Mouse (Mus musculus) fibroblast of lung, adult 2 months (primary cell): ENCODE data around the gene Tepp.
A peak's percentile ranks its signal among the peaks of the same experiment; 100 is the strongest.

Source experiments
- DNase-seq: peaks from one replicate; pipeline ENCODE4 v3.0.0-alpha.2; 2011; ENCODE audit warnings: low read depth

Gene Tepp

DNA sequence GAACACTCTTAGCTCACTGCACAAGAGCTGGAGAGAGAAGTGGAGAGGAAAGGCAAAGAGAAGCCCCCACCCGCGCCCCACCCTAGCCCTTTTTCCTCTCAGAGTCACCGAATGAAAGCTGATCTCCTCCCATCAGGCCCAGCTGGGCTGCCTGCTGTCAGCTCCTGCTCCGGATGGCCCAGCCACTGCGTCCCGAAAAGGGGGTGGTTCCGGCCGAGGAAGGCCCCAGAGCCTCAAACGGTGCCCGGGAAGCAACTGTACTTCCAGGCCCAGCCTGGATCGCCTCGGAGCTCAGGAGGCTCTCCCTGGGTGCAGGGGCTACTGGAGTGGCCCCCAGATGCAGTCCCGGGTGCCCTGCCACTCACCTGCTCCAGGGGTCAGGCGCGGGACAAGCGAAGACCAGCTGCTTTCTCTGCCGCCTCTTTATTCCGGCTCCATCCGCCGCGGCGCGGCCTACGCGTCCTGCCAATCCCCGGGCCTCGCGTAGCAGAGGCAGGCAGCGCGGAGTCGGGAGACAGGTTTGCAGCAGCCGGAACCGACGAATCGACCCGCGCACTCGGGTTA lies 20.9 kb downstream of the Tepp start:
- no peak for DNase-seq

- peak; percentile 78 for DNase-seq
Measured at GRCm38 (mm10) chr8:95331720-95332436, 21.5 kb downstream of the Tepp start, which contains the start of the genes Zfp319 and Usb1. Gene Zfp319 (minus strand): TSS chr8:95331950. Gene Usb1 (plus strand): TSS chr8:95332284.

DNA sequence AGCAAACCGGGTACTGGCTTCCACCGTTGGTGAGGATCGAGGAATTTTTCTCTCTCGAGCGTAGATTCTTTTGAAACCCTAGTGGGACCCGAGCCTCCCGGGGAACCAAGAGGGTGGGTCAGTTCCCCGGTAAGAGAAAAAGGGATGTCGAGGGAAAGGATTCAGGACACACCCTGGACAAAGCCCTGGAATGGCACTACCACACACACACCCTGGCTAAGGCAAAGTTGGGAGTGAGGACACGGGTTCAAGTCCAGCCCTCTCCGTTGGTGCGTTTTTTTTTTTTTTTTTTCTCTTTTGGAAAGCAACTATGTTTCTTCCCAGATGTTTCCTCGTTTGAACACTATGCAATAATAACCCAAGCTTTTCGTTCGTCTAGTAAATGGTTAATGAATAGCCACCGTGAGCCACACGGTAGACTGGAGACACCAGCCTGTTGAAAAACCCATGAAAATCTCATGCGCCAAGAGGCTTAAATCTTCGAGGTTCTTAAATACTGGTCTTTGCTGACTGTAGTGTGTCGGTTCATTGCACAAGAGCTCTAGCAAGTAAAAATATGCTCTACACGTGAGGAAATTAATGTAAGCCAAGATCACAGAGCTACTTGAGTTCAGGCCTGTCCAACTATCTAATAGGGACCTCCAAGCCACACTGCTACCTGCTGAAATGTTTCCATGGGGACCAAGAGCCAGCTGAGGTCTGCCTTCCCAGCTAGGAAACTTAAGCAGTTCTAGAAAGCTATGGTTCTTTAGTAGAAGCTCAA lies 22.3 kb downstream of the Tepp start:
- DNase-seq, result no peak

DNA sequence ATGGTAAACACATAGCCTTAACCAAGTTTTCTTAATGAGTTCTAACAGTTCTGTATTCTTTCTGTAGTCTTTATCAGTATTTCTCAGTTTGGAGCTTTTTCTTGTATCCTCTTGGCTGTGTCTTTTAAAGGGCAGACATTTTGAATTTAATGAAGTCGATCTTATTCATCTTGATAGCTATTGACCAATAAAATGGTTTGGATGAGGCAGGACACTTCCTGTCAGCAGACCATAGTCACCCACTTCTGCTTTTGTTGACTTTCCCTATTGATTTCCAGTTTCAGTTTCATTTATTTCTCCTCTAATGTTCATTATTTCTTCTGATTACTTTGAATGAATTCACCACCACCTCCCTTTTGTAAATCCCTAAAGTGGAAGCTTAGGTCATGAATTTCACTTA lies 25.3 kb downstream of the Tepp start:
- no peak for DNase-seq

GRCm38 (mm10) chr8:95336363-95336762 lies 26.0 kb downstream of the Tepp start:
- peak; percentile 40 for DNase-seq

- DNase-seq, result no peak
Measured at GRCm38 (mm10) chr8:95341721-95342120, 31.4 kb downstream of the Tepp start.

DNA sequence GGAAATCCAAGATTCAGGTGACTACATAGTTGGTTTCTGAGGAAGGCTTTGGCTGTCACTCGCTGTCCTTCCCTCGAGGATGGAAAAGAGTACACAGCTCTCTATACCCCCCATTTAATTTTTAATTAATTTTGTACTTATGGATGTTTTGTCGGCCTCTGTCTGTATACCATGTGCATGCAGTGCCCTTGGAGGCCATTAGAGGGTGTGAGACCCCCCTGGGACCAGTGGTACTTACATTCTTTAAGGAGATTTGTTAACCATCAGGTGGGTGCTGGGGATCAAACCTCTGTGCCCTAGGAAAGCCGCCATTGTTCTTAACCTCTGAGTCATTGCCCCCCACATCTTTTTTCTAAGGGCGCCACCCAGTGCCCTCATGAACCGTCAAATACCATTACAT lies 34.3 kb downstream of the Tepp start:
- DNase-seq, result no peak

DNA sequence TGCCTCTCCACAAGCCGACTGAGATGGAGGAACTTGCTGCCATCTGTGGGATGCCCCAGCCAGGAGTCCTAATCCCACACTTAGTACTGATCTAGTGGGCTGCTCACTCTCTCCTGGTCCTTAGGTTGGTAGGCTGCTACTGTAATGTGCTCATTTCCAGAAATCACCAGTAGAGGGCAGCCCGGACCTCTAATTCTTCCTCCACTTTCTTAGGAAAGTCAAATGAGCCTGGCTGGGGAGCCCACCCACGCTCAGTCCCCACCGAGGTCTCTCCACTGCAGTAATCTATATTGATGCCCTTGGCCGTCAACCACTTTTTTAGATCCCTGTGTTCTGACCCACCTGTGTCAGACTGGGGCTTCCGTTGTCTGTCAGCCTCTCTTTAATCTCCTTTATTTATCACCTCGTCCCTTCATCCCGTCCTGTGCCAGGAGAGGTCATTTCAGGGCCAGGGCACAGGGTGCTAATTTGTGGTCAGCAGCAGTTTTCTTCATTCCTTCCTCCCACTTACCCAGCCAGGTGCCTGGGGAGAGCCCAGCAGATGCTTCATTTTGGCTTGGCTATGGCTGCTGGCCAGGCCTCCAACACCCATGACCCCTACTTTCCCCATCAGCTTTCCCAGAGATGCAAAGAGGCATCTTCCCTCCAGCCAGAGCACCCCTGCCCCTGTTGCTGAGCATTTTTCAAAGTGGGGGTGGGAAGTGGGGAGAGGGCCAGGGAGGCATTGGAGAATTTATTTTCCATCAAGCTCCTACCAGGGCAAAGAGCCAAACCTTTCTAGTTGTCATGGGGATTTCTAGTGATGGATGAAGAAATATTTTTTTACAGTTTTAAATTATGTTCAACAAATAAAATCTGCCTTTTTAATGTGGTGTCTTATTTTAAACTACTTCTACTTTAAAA lies 36.5 kb downstream of the Tepp start:
- DNase-seq, result no peak

GRCm38 (mm10) chr8:95348356-95348755 lies 38.0 kb downstream of the Tepp start:
- DNase-seq, result no peak

- no peak for DNase-seq
Measured at GRCm38 (mm10) chr8:95348811-95349630, 38.7 kb downstream of the Tepp start.

DNA sequence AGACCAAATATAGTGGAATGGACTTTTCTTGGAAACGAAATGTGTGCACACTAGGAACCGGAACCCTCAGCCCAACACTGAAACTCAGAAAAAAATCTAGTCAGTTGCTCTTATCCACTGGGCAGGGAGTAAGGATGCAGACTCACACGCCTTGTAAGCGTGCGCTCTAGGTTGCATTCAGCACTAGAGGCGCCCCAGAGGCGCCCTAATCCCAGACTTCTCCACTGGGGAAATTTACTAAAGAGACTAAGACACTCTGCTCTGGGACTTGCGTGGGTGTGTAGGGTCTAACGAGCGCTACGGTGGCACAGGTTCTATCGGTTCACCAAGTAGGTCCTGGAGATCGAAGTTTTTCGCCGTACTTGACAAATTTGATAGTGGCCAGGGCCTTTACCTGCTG lies 41.1 kb downstream of the Tepp start:
- no peak for DNase-seq

DNA sequence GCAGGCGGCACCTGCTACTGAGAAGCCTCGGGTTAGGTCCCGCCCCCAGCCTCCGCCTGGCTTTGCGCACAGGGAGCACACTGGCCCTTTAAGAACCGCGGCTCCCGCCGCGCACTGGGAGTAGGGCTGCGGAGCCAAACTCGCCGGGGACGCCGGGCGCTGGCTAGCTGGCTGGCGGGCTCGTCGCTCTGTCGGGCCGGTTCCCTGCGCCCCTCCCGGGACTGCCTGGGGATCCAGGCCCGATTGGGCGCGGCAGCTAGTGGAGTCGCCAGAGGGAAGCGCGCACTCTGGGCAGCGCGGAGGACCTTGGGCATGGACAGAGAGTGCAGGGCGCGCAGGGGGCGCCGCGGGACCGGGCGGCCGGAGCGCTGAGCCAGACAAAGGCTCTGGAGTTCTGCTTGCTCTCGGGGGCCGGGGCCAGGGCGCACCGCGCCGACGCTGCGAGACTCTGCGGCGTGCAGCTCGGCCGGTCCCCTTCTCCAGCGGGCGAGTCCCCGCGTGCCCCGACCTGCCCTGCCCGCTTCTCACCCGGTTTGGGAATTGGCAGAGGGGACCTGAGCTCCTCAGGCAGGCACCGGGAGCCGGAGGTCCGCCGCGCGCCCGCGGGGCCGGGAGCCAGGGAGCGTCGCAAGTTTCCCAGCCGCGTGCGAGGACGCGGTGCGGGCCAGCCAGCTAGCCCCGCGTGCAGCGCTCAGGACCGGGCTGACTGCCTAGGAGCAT lies 41.9 kb downstream of the Tepp start, which contains the start of gene Mmp15:
Mmp15 (plus strand) TSS at position 118 of the 720 bp plus-strand sequence.
- DNase-seq, result no peak

GRCm38 (mm10) chr8:95352871-95353866 lies 42.8 kb downstream of the Tepp start:
- no peak for DNase-seq

GRCm38 (mm10) chr8:95354606-95355005 lies 44.2 kb downstream of the Tepp start:
- no peak for DNase-seq

DNA sequence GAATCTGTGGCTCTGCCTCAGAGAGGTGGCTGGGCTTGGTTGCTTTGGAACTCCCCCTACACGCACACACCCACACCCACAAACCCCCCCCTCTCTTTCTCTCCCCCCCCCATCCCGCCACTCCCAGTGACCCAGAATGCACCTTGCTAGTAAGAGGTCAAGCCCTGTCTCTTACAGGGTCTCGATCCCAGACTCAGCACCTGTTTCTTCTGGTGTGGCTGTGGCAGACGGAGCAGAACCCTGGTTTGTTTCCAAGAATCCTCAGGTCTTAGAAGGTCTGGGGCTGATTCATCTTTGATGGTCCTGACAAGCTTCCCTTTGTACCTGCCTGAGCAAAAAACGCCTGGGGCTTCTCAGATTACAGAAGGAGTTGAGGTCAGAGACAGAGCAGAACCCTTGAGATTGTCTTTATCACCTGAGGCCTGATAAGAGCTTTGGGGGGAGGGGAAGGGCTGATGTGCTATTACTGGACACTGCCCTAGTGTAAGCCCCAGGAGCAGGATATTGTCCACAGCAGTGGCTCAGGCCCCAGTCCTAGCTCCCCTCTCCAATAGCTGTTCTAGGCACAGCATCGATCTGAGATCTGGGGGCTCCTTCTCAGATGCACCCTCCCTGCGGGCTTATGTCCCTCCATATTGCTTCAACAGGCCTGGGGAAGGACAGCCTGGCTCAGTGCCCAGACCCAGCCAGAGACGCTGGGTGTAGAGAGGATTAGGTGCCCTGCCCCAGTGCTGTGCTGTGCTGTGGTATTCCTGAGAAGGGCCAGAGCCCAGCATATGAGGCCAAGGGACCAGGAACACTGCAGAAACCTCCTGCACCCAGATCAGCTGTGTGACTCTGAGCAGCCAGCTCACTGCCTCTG lies 48.4 kb downstream of the Tepp start:
- no peak for DNase-seq

- DNase-seq, result no peak
Measured at GRCm38 (mm10) chr8:95360181-95361015, 50.0 kb downstream of the Tepp start.

GRCm38 (mm10) chr8:95361016-95361341 lies 50.6 kb downstream of the Tepp start:
- no peak for DNase-seq
